Mouse (Mus musculus): Measurements from ENCODE around the gene Grb2. TPM values are rescaled to one million over a fixed set of nuclear protein-coding genes. Genes with fewer than 3 reads are reported as not detected.

Grb2 gene
- polyA plus RNA-seq, 1 experiment from 2014 or later, result 79.6 TPM

DNA sequence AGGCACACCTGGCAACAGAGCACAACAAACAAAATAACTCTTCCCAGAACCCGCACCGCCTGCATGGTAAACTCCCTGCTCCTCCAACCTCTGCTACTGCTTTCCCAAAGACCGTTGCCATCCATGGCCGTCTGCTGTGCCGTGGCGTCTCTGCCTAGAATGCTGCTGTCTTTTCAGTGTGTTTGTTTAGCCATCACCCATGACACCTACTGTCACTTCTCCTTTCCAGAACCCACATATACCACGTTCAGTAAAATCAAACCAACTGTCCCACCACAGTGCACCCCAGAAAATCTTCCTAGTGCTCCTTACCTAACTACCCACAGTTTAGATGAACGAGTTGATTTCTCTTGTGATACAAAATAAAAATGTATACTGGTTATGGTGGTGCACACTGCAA, 31.7 kb downstream of the Grb2 start:
- peaks cover 6% of the 10 kb centered on the region for H3K4me1 ChIP-seq
- 92% methylated on average over 8 of the region's 8 CpGs for WGBS
- no peaks in the 10 kb centered on the region for H3K27me3 ChIP-seq (ENCODE audit: poor library complexity, severe bottlenecking)
- H3K4me3 ChIP-seq, result no peak overlapping the region
- H3K27ac ChIP-seq, result no peak overlapping the region
- peaks cover 44% of the 10 kb centered on the region for H3K36me3 ChIP-seq (replicated peaks)
- H3K9me3 ChIP-seq, result no peaks in the 10 kb centered on the region
- no peak for DNase-seq (ENCODE audit: extremely low spot score, low spot score)

DNA sequence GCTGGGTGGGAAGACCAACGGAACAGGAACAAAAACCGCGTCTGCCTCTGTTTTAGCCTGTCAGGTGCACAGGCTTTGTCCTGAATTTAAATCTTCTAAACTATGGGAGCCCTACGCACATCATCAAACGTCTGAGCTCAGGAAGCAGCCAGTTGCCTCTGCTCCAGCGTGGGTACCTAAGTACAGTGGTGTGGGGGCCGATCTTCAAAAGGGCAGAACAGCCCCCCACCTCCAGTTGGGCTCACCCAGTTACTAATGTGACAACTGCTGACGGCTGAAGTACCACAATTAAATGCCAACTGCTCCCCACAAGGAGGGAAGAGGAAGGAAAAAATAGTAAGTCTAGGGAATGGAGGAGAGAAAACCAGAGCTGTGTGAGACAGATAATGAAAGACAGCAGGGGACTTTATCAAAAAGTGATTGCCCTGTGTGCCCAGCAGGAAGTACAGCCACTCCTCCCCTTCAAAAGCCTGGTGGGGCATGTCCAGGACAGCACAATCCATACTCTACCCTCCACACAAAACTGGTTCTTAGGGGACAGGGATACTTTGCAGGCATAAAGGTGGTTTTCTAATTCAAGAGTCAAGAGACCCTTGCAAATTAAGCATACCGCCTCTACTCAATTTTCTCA, 34.0 kb downstream of the Grb2 start:
- Histone ChIP-seq H3K27ac (no peak overlapping the region), H3K36me3 (replicated peaks) (peaks cover 28% of the 10 kb centered on the region), H3K27me3 (ENCODE audit: poor library complexity, severe bottlenecking) (no peaks in the 10 kb centered on the region), H3K4me1 (peaks cover 22% of the 10 kb centered on the region), H3K4me3 (no peak overlapping the region), H3K9me3 (no peaks in the 10 kb centered on the region)
- no peak for DNase-seq (ENCODE audit: extremely low spot score, low spot score)
- WGBS, result 72% methylated on average over 9 of the region's 9 CpGs

DNA sequence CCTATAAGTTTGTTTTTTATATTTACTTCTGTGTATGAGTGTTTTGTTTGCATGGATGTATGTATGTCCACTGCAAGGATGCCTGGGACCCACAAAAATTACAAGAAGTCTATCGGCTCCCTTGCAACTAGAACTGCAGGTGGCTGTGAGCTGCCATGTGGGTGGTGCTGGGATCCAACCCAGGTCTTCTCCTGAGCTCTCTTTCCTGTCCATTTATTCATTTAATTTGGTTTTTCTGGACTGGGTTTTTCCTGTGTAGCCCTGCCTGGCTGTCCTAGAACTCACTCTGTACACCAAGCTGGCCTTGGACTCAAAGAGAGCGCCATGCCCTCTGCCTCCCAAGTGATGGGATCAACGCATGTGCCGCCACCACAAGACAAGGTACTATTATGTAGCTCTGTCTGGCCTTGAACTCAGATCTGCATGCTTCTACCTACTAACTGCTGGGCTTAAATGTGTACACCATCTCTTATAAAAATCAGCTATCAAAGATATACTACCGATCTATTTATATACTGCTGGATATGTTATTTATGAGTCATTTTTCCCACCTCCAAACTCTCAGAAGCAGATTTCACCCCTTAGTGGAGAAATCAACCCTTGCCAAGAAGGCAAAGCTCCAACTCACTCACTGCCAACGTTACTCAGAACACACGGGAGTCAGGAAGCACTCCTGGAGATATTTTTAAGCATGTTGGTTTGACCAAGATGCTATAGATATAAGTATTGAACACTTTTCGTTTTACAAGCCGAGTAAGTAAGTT, 34.7 kb downstream of the Grb2 start:
- Histone ChIP-seq H3K9me3 (no peaks in the 10 kb centered on the region), H3K27me3 (ENCODE audit: poor library complexity, severe bottlenecking) (no peaks in the 10 kb centered on the region), H3K4me3 (no peak overlapping the region), H3K4me1 (peaks cover 22% of the 10 kb centered on the region), H3K36me3 (replicated peaks) (peaks cover 22% of the 10 kb centered on the region), H3K27ac (no peak overlapping the region)
- WGBS, result 92% methylated on average over 9 of the region's 9 CpGs
- no peak for DNase-seq (ENCODE audit: extremely low spot score, low spot score)

DNA sequence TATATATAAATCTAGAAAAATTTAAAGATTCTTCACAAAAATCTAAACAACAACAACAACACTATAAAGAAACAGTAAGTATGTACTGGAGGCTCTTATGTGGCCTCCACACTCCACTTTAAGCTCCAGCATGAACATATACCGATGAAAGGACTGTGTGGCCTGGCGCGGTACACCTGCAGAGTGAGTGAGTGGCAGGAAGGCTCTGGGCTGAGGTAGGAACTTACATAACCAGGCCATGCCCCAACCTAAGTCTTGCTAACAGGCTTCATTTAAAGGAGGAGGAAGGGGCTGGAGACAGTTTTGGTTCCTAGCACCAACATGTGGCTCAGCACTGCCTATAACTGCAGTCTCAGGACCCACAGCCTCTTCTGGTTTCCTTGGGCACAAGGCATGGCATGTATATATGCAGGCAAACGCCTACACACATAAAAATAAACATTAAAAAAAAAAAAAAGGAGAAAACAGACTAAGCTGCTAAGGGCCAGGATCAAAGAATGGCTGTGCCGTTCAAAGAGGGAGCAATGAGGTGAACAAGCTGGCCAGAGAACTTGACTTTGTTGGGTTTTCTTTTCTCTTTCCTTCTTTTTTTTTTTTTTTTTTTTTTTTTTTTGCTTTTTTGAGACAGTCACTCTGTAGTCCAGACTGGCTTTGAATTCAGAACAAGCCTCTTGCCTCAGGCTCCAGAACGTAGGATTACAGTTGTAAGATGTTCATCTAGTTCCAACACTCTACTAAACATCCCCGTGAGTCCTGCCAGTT, 36.0 kb downstream of the Grb2 start:
- H3K9me3 ChIP-seq, result no peaks in the 10 kb centered on the region
- no peaks in the 10 kb centered on the region for H3K27me3 ChIP-seq (ENCODE audit: poor library complexity, severe bottlenecking)
- no peak for DNase-seq (ENCODE audit: extremely low spot score, low spot score)
- 88% methylated on average over 7 of the region's 7 CpGs for WGBS
- H3K27ac ChIP-seq, result no peak overlapping the region
- H3K4me1 ChIP-seq, result peaks cover 22% of the 10 kb centered on the region
- no peak overlapping the region for H3K4me3 ChIP-seq
- H3K36me3 ChIP-seq (replicated peaks), result peaks cover 14% of the 10 kb centered on the region

DNA sequence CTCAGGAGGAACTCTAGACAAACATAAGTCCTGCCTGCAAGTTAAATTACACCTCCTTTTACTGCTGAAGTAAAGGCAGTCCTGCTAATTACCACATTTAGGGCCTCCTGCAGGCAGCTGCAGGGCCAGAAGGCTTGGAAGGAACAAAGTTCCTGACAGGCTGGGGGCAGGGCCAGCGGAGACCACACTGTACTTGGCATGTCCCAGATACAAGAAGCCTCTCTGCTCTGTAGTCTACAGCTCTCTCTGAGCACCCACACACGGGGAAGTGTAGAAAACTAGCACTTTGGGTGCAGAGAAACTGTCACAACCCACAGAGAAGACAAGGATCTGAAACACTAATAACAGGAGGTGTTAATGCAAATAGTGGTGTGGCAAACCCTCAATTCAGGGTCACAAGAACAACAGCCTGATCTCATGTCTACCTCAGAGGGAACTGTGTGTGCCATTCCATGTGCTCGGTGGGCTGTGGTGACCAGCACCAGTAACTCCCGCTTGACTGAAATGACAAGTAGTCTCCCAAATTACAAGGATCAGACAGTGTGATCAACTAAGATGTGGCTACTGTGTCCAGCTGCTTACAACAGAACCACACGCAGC, 37.8 kb downstream of the Grb2 start:
- Histone ChIP-seq H3K9me3 (no peaks in the 10 kb centered on the region), H3K27me3 (ENCODE audit: poor library complexity, severe bottlenecking) (no peaks in the 10 kb centered on the region), H3K4me1 (peaks cover 22% of the 10 kb centered on the region), H3K27ac (peak overlapping the region; percentile 40; the same call in 1 of the 2 replicates), H3K36me3 (replicated peaks) (peaks cover 4% of the 10 kb centered on the region; the same call in 1 of the 2 replicates), H3K4me3 (no peak overlapping the region)
- no peak for DNase-seq (ENCODE audit: extremely low spot score, low spot score)
- 37% methylated on average over 5 of the region's 5 CpGs for WGBS

DNA sequence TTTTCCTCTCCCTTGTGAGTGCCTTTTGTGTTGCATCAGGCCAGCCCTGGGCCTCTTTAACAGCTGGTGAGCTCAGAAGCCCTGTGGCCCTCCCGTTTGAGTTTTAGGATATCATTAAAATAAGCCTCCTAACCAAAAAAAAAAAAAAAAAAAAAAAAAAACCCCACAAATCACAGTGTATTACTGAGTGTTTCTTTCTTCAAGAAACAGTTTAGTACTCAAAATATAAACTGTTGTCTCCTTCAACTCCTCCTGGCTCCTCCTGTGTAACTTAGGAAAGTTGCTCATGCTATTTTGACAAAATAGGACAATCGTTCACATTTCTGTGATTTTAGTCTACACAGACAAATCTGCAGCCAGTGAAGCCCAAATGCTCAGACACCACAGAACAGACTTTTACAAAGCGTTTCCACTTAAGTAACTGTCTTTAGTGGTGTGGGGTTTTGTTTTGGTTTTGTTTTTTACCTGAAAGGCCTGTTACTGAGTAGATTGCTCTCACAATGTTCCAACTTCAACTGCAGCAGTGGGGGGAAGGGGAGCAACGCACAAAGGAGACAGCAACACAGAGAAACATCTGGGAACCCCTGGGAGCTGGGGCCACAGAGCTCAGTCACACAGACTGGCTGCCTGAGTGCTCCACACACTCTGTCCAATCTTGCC, 44.6 kb downstream of the Grb2 start:
- Histone ChIP-seq H3K4me3 (no peak overlapping the region), H3K36me3 (replicated peaks) (peaks cover 20% of the 10 kb centered on the region), H3K9me3 (no peaks in the 10 kb centered on the region), H3K27ac (no peak overlapping the region), H3K27me3 (ENCODE audit: poor library complexity, severe bottlenecking) (no peaks in the 10 kb centered on the region), H3K4me1 (peaks cover 6% of the 10 kb centered on the region)
- DNase-seq (ENCODE audit: extremely low spot score, low spot score), result no peak
- WGBS, result 73% methylated on average over 4 of the region's 4 CpGs

DNA sequence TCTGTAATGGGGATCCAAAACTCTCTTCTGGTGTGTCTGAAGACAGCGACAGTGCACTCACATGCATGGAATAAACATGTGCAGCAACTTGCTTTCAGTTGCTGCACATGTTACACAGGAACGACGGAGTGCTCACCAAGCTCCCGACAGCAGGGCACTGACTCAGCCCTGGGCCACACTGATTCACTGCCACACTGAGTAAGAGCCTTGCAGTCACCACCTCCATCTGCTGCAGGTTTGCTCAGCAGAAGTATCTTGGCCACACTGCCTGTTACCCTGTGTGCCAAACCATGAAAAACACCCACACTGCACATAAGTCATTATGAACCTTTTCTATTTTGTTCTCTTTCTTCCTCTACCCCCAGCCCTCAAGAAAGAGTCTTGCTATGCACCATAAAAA, 48.0 kb downstream of the Grb2 start:
- WGBS, result 96% methylated on average over 4 of the region's 4 CpGs
- peaks cover 6% of the 10 kb centered on the region for H3K4me1 ChIP-seq
- no peaks in the 10 kb centered on the region for H3K9me3 ChIP-seq
- peaks cover 19% of the 10 kb centered on the region for H3K36me3 ChIP-seq (replicated peaks)
- H3K27ac ChIP-seq, result no peak overlapping the region
- DNase-seq (ENCODE audit: extremely low spot score, low spot score), result no peak
- no peak overlapping the region for H3K4me3 ChIP-seq
- H3K27me3 ChIP-seq (ENCODE audit: poor library complexity, severe bottlenecking), result no peaks in the 10 kb centered on the region

DNA sequence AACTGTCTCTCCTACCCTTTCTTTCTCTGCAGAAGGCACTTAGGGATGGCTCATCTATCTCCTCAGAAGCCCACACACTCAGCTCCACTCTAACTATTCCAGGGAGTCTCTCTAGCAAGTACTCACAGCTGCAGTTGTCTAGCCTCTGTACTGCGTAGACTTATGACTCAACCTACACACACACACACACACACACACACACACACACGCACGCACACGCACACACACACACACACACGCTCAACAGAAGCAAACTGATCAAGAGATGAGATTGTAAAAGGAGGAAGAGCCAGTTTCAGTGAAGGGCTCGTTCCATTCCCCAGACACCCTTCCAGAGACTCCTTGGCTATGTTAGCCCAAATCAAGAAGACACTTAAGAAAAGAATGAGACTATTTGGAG, 49.9 kb downstream of the Grb2 start:
- H3K9me3 ChIP-seq, result no peaks in the 10 kb centered on the region
- DNase-seq (ENCODE audit: extremely low spot score, low spot score), result no peak
- H3K27me3 ChIP-seq (ENCODE audit: poor library complexity, severe bottlenecking), result no peaks in the 10 kb centered on the region
- no peaks in the 10 kb centered on the region for H3K4me1 ChIP-seq
- no peak overlapping the region for H3K4me3 ChIP-seq
- H3K36me3 ChIP-seq (replicated peaks), result peaks cover 36% of the 10 kb centered on the region
- WGBS, result 87% methylated on average over 6 of the region's 6 CpGs
- no peak overlapping the region for H3K27ac ChIP-seq

DNA sequence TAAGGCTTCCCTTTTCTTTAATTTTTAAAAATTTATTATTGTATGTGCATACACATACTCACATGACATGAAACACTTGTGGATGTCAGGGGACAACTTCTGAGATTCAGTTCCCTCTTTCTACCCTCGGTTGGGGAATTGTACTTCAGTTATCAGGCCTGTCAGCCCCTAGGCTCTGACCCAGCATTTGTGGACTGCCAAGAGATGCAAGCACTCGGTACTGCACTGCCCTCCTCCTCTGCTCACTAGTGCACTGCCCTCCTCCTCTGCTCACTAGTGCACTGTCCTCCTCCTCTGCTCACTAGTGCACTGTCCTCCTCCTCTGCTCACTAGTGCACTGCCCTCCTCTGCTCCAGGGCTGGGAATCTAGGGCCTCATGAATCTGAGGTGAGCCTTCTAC, 54.3 kb downstream of the Grb2 start:
- H3K9me3 ChIP-seq, result no peaks in the 10 kb centered on the region
- no peak overlapping the region for H3K4me3 ChIP-seq
- DNase-seq (ENCODE audit: extremely low spot score, low spot score), result no peak
- H3K4me1 ChIP-seq, result 0 out of 2 replicates have a peak, but pooled peaks cover 5% of the 10 kb centered on the region
- peaks cover 46% of the 10 kb centered on the region for H3K36me3 ChIP-seq (replicated peaks)
- H3K27ac ChIP-seq, result no peak overlapping the region
- WGBS, result 90% methylated on average over 2 of the region's 2 CpGs
- H3K27me3 ChIP-seq (ENCODE audit: poor library complexity, severe bottlenecking), result no peaks in the 10 kb centered on the region

DNA sequence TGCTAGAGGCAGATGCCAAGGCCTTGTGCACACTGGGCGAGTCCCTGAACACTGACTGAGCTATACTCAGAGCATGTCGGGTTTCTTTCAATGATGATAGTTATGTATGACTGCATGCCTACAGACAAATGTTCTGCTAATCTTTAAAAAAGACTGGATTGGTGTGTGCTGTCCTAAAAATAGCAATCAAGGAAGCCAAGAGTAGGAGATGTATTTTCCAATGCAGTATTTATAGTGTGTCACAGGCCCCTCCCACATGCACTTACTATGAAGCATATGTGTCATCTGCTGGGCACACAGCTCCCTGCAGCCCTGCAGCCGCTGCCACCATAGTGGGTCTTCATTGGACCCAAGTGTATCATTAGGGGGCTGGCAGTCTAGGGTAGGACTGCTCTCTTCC, 55.2 kb downstream of the Grb2 start:
- WGBS, result 89% methylated on average over 3 of the region's 3 CpGs
- no peaks in the 10 kb centered on the region for H3K27me3 ChIP-seq (ENCODE audit: poor library complexity, severe bottlenecking)
- no peaks in the 10 kb centered on the region for H3K9me3 ChIP-seq
- H3K27ac ChIP-seq, result no peak overlapping the region
- no peak for DNase-seq (ENCODE audit: extremely low spot score, low spot score)
- H3K4me1 ChIP-seq, result 0 out of 2 replicates have a peak, but pooled peaks cover 5% of the 10 kb centered on the region
- H3K4me3 ChIP-seq, result no peak overlapping the region
- H3K36me3 ChIP-seq (replicated peaks), result peaks cover 54% of the 10 kb centered on the region

DNA sequence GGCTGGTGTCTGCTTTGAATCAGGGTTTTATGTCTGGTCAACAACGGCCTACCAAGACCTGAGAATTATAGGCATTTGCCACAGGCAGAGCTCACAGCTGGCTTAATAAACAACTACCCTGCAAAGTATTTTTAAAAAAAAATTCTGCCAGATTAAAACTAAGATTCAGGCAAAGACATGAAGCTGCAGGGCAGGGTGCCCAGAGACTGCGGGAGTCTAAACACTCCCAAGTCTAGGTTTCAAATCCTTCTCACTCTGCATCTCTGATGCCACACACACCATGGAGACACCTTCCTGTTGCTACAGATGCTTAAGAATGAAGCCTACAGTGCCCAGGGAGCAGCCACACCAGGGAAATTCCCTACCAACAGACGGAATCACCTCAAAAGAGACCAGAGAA, 56.7 kb downstream of the Grb2 start:
- H3K27ac ChIP-seq, result no peak overlapping the region

DNA sequence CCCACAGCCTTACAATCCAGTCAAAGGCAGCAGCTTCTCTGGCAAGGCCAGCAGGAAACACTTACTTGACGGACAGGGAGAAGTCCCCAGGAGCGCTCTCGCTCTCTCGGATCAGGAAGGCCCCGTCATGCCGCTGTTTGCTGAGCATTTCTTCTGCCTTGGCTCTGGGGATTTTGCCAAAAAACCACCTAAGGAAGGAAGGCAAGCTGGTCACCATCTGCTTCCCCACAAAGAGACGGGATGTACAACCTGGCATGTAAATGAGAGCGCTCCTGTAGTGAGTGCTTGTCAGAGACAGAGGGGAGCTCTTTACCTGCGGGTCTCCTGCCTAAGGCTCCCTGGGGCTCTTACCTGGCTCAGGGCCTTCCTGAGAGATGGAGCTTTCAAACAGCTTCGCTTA, 58.7 kb downstream of the Grb2 start:
- H3K27ac ChIP-seq, result no peak overlapping the region
- WGBS, result 68% methylated on average over 10 of the region's 10 CpGs
- no peak overlapping the region for H3K4me3 ChIP-seq
- H3K27me3 ChIP-seq (ENCODE audit: poor library complexity, severe bottlenecking), result no peaks in the 10 kb centered on the region
- DNase-seq (ENCODE audit: extremely low spot score, low spot score), result no peak
- H3K9me3 ChIP-seq, result no peaks in the 10 kb centered on the region
- H3K36me3 ChIP-seq (replicated peaks), result peaks cover 75% of the 10 kb centered on the region
- H3K4me1 ChIP-seq, result 0 out of 2 replicates have a peak, but pooled peaks cover 5% of the 10 kb centered on the region

More for the DNA sequence above, 56.7 kb downstream of the Grb2 start:
- Histone ChIP-seq H3K4me3 (no peak overlapping the region), H3K36me3 (replicated peaks) (peaks cover 65% of the 10 kb centered on the region), H3K27me3 (ENCODE audit: poor library complexity, severe bottlenecking) (no peaks in the 10 kb centered on the region), H3K9me3 (no peaks in the 10 kb centered on the region), H3K4me1 (0 out of 2 replicates have a peak, but pooled peaks cover 5% of the 10 kb centered on the region)
- DNase-seq (ENCODE audit: extremely low spot score, low spot score), result no peak
- 91% methylated on average over 3 of the region's 3 CpGs for WGBS
